Mouse (Mus musculus) heart, embryonic 13.5 days (tissue): Measurements from ENCODE around the gene Dusp28. TPM values are rescaled to one million over a fixed set of nuclear protein-coding genes. Genes with fewer than 3 reads are reported as not detected.

ENCODE experiments used
- ATAC-seq: fragments of 200-750 bp; cut with Nextera tagmentation; 2 replicates; pipeline ENCODE4 v1.8.0; 2017; ENCODE audit warnings: moderate TSS enrichment; ENCODE audit not compliant: insufficient number of reproducible peaks, low FRiP score, low TSS enrichment; ENCODE audit errors: extremely low read depth
- H3K27ac ChIP-seq: fragments of 300-500 bp; sonication (generic); replicated peaks from 2 replicates; pipeline ENCODE4 v1.5.1; 2015; ENCODE audit warnings: moderate library complexity, mild to moderate bottlenecking, inconsistent platforms
- H3K27me3 ChIP-seq: fragments of 300-500 bp; sonication (generic); replicated peaks from 2 replicates; pipeline ENCODE4 v1.6.1; 2015; ENCODE audit warnings: mild to moderate bottlenecking, inconsistent platforms
- H3K36me3 ChIP-seq: fragments of 300-500 bp; sonication (generic); 2 replicates; pipeline ENCODE4 v1.6.1; 2015; ENCODE audit warnings: mild to moderate bottlenecking, inconsistent platforms
- H3K4me1 ChIP-seq: fragments of 300-500 bp; sonication (generic); 2 replicates; pipeline ENCODE4 v1.6.1; 2015; ENCODE audit warnings: inconsistent platforms
- H3K4me2 ChIP-seq: fragments of 300-500 bp; sonication (generic); 2 replicates; pipeline ENCODE4 v1.6.1; 2015; ENCODE audit warnings: inconsistent platforms, mild to moderate bottlenecking, moderate library complexity
- H3K4me3 ChIP-seq: fragments of 300-500 bp; sonication (generic); 2 replicates; pipeline ENCODE4 v1.5.1; 2015; ENCODE audit warnings: moderate library complexity, mild to moderate bottlenecking, inconsistent platforms
- H3K9ac ChIP-seq: fragments of 300-500 bp; sonication (generic); 2 replicates; pipeline ENCODE4 v1.6.1; 2015; ENCODE audit warnings: inconsistent platforms, mild to moderate bottlenecking, moderate library complexity
- H3K9me3 ChIP-seq: fragments of 300-500 bp; sonication (generic); 2 replicates; pipeline ENCODE4 v1.6.1; 2016; ENCODE audit warnings: inconsistent platforms
- WGBS: fragments of 180-500 bp; shearing (Covaris S2); methylation state at CpG from one replicate; pipeline ENCODE4 v1.1.7; 2015; ENCODE audit warnings: mixed read lengths; 5-methylcytosine and 5-hydroxymethylcytosine counted together
- polyA plus RNA-seq: library from polyadenylated mRNA; unstranded; fragments of >200 nt; fragmentation: Nextera tagmentation; extraction: Ambion mirVana; gene quantifications from 2 replicates; pipeline ENCODE4 v1.2.1, GENCODE M21; 2015

Gene Dusp28
- 9.8 and 12.8 TPM in 2 replicates for polyA plus RNA-seq

- Histone ChIP-seq H3K4me3 (peak within 1 kb of the TSS; percentile 84), H3K9me3 (no peaks in the 10 kb centered on the region), H3K4me2 (peak within 1 kb of the TSS; percentile 83), H3K36me3 (no peaks in the 10 kb centered on the region), H3K9ac (peak within 1 kb of the TSS; percentile 86), H3K4me1 (peaks cover 42% of the 10 kb centered on the region), H3K27me3 (peaks cover 12% of the 10 kb centered on the region), H3K27ac (peak within 1 kb of the TSS; percentile 87)
- WGBS = under 1% methylated on average over 81 of the region's 81 CpGs
- peak; percentile 77 for ATAC-seq
Observed at GRCm38 (mm10) chr1:92906779-92907631, at the start of gene Dusp28. Dusp28 (plus strand) TSS chr1:92906981.

GRCm38 (mm10) chr1:92861503-92861902, 45.3 kb upstream of the Dusp28 start:
- ATAC-seq = no peak
- 71% methylated on average over 6 of the region's 6 CpGs for WGBS

DNA sequence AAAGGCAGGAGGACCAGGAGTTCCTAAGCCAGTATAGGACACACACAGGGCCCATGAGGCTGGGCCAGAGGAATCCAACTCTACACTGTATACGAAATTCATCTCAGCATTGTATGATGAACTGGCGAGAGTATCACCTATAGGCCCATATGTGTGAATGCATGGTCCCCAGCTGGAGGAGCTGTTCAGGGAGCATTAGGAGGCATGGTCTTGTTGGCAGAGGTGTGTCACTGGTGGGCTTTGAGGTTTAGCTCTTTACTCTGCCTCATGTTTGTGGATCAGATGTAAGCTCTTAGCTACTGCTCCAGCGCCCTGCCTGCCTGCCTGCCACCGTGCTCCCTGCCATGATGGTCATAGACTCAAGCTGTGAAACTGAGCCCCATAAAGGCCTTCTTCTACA, 43.5 kb upstream of the Dusp28 start:
- WGBS = 75% methylated on average over 4 of the region's 4 CpGs
- H3K9ac ChIP-seq = no peak overlapping the region
- H3K4me2 ChIP-seq = no peak overlapping the region
- H3K36me3 ChIP-seq = peaks cover 17% of the 10 kb centered on the region
- no peaks in the 10 kb centered on the region for H3K9me3 ChIP-seq
- no peak overlapping the region for H3K4me3 ChIP-seq
- no peak overlapping the region for H3K27ac ChIP-seq
- peaks cover 7% of the 10 kb centered on the region; the same call in 1 of the 2 replicates for H3K27me3 ChIP-seq
- H3K4me1 ChIP-seq = no peaks in the 10 kb centered on the region
- ATAC-seq = no peak

More at GRCm38 (mm10) chr1:92861503-92861902, 45.3 kb upstream of the Dusp28 start:
- H3K9ac ChIP-seq = no peak overlapping the region
- no peak overlapping the region for H3K27ac ChIP-seq
- no peak overlapping the region for H3K4me3 ChIP-seq
- H3K9me3 ChIP-seq = no peaks in the 10 kb centered on the region
- peaks cover 35% of the 10 kb centered on the region for H3K36me3 ChIP-seq
- H3K27me3 ChIP-seq = peaks cover 7% of the 10 kb centered on the region; the same call in 1 of the 2 replicates
- no peaks in the 10 kb centered on the region for H3K4me1 ChIP-seq
- H3K4me2 ChIP-seq = no peak overlapping the region

- H3K9me3 ChIP-seq = no peaks in the 10 kb centered on the region
- no peak overlapping the region for H3K4me3 ChIP-seq
- H3K4me1 ChIP-seq = no peaks in the 10 kb centered on the region
- peaks cover 7% of the 10 kb centered on the region; the same call in 1 of the 2 replicates for H3K27me3 ChIP-seq
- no peak overlapping the region for H3K4me2 ChIP-seq
- ATAC-seq = no peak
- H3K36me3 ChIP-seq = no peaks in the 10 kb centered on the region
- no peak overlapping the region for H3K27ac ChIP-seq
- H3K9ac ChIP-seq = no peak overlapping the region
- WGBS = 65% methylated on average over 2 of the region's 2 CpGs
Observed at GRCm38 (mm10) chr1:92866170-92866569, 40.6 kb upstream of the Dusp28 start.

- Histone ChIP-seq H3K4me1 (no peaks in the 10 kb centered on the region), H3K27ac (no peak overlapping the region), H3K9me3 (no peaks in the 10 kb centered on the region), H3K4me2 (no peak overlapping the region), H3K4me3 (no peak overlapping the region), H3K27me3 (peaks cover 11% of the 10 kb centered on the region; the same call in 1 of the 2 replicates), H3K36me3 (no peaks in the 10 kb centered on the region), H3K9ac (no peak overlapping the region)
- WGBS = 68% methylated on average over 2 of the region's 2 CpGs
- ATAC-seq = no peak
Observed at GRCm38 (mm10) chr1:92869985-92870384, 36.8 kb upstream of the Dusp28 start.

GRCm38 (mm10) chr1:92872666-92873065, 34.1 kb upstream of the Dusp28 start:
- H3K27me3 ChIP-seq = peaks cover 32% of the 10 kb centered on the region; the same call in 1 of the 2 replicates
- no peak overlapping the region for H3K27ac ChIP-seq
- no peak overlapping the region for H3K4me3 ChIP-seq
- H3K36me3 ChIP-seq = no peaks in the 10 kb centered on the region
- H3K4me1 ChIP-seq = no peaks in the 10 kb centered on the region
- WGBS = 72% methylated on average over 7 of the region's 7 CpGs
- H3K9me3 ChIP-seq = no peaks in the 10 kb centered on the region
- no peak overlapping the region for H3K4me2 ChIP-seq
- H3K9ac ChIP-seq = no peak overlapping the region
- ATAC-seq = no peak

GRCm38 (mm10) chr1:92874011-92874410, 32.8 kb upstream of the Dusp28 start:
- 74% methylated on average over 3 of the region's 3 CpGs for WGBS
- ATAC-seq = no peak
- peaks cover 39% of the 10 kb centered on the region; the same call in 1 of the 2 replicates for H3K27me3 ChIP-seq
- no peaks in the 10 kb centered on the region for H3K4me1 ChIP-seq
- no peak overlapping the region for H3K4me2 ChIP-seq
- H3K36me3 ChIP-seq = no peaks in the 10 kb centered on the region
- no peaks in the 10 kb centered on the region for H3K9me3 ChIP-seq
- no peak overlapping the region for H3K4me3 ChIP-seq
- H3K27ac ChIP-seq = no peak overlapping the region
- H3K9ac ChIP-seq = no peak overlapping the region

- Histone ChIP-seq H3K36me3 (no peaks in the 10 kb centered on the region), H3K9me3 (no peaks in the 10 kb centered on the region), H3K27ac (no peak overlapping the region), H3K4me2 (no peak overlapping the region), H3K4me3 (no peak overlapping the region), H3K9ac (no peak overlapping the region), H3K4me1 (no peaks in the 10 kb centered on the region), H3K27me3 (peaks cover 39% of the 10 kb centered on the region; the same call in 1 of the 2 replicates)
- 70% methylated on average over 8 of the region's 8 CpGs for WGBS
- ATAC-seq = no peak
Observed at GRCm38 (mm10) chr1:92875360-92876111, 31.2 kb upstream of the Dusp28 start.

DNA sequence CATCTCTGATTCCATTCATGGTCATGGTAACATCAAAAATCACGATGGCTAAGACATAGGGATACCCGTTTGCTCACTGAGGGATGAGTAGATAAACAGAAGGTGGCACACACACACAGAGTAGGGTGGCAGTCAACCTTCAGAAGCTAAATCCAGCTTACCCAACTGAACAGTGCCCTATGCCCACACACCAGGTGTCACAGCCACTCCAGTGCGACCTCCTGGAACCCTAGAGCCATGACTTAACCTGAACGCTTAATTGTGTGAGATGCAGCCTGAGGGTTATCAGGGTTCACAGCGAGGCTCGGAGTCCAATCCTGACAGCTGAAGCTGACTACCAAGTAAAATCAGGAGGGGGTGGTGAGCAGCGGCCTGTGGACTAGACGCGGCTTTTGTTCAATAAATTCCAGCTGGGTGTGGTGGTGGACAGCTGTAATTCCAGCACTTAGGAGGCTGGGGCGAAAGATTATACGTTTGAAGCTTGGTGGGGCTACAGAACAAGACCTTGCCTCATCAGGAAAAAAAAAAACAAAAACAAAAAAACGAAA, 29.3 kb upstream of the Dusp28 start:
- WGBS = 54% methylated on average over 12 of the region's 12 CpGs
- no peak overlapping the region for H3K4me2 ChIP-seq
- no peak overlapping the region for H3K27ac ChIP-seq
- H3K4me1 ChIP-seq = peaks cover 5% of the 10 kb centered on the region
- no peak overlapping the region for H3K9ac ChIP-seq
- H3K4me3 ChIP-seq = no peak overlapping the region
- no peak for ATAC-seq
- H3K27me3 ChIP-seq = peaks cover 45% of the 10 kb centered on the region; the same call in 1 of the 2 replicates
- H3K36me3 ChIP-seq = no peaks in the 10 kb centered on the region
- H3K9me3 ChIP-seq = no peaks in the 10 kb centered on the region

GRCm38 (mm10) chr1:92878066-92878741, 28.6 kb upstream of the Dusp28 start:
- no peak overlapping the region for H3K27ac ChIP-seq
- no peaks in the 10 kb centered on the region for H3K9me3 ChIP-seq
- H3K27me3 ChIP-seq = peaks cover 45% of the 10 kb centered on the region; the same call in 1 of the 2 replicates
- no peak overlapping the region for H3K4me2 ChIP-seq
- H3K4me3 ChIP-seq = no peak overlapping the region
- peaks cover 7% of the 10 kb centered on the region for H3K4me1 ChIP-seq
- no peaks in the 10 kb centered on the region for H3K36me3 ChIP-seq
- ATAC-seq = no peak
- 69% methylated on average over 13 of the region's 13 CpGs for WGBS
- no peak overlapping the region for H3K9ac ChIP-seq

DNA sequence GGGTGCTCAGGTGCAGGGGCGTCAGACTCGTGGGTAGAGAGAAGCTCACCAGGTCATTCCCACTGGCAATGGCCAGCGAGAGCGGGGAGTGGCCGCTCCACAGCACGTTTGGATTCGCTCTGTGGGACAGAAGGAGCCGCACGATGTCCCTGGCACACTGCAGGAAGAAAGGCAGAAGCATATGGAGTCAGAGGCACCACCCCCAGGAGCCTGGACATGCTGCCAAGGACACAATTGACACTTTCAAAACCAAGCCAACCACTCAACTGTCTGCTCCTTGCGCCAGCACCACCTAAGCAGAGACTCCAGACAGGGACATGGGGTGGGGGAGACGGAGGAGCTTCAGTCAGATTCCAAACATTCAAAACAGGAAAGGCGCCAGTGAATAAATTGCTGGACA, 27.5 kb upstream of the Dusp28 start:
- Histone ChIP-seq H3K4me2 (no peak overlapping the region), H3K4me1 (peaks cover 7% of the 10 kb centered on the region), H3K9ac (no peak overlapping the region), H3K27me3 (peaks cover 47% of the 10 kb centered on the region), H3K27ac (no peak overlapping the region), H3K36me3 (no peaks in the 10 kb centered on the region), H3K4me3 (no peak overlapping the region), H3K9me3 (no peaks in the 10 kb centered on the region)
- 76% methylated on average over 12 of the region's 12 CpGs for WGBS
- ATAC-seq = no peak
